Mouse (Mus musculus) olfactory bulb, adult 2 months (tissue): ENCODE results near the gene Wnt10b. TPM values are rescaled to one million over a fixed set of nuclear protein-coding genes. Genes with fewer than 3 reads are reported as not detected.
A peak's percentile ranks its signal among the peaks of the same experiment; 100 is the strongest.

Experiments
- H3K27ac ChIP-seq: fragments of 200-500 bp; 2 replicates; pipeline ENCODE4 v1.5.1; 2012; ENCODE audit warnings: low read depth, low read length; ENCODE audit not compliant: insufficient read depth
- H3K4me1 ChIP-seq: fragments of 200-500 bp; 2 replicates; pipeline ENCODE4 v1.6.1; 2012; ENCODE audit warnings: low read length; ENCODE audit not compliant: control insufficient read depth, insufficient read depth
- H3K4me3 ChIP-seq: fragments of 200-500 bp; 2 replicates; pipeline ENCODE4 v1.5.1; 2012; ENCODE audit warnings: mild to moderate bottlenecking, low read depth, low read length, moderate library complexity; ENCODE audit not compliant: insufficient read depth
- CTCF ChIP-seq: fragments of 200-500 bp; IDR thresholded peaks from 2 replicates; pipeline ENCODE4 v1.5.1; 2012; ENCODE audit warnings: low read depth, mild to moderate bottlenecking, low read length, moderate library complexity; ENCODE audit not compliant: insufficient read depth
- POLR2A ChIP-seq: fragments of 200-500 bp; IDR thresholded peaks from 2 replicates; pipeline ENCODE4 v1.6.1; 2012; ENCODE audit warnings: mild to moderate bottlenecking, low read depth, low read length, moderate library complexity; ENCODE audit not compliant: insufficient read depth
- WGBS: fragments of 180-500 bp; shearing (Covaris S2); methylation state at CpG from one replicate; pipeline ENCODE4 v1.1.7; 2018; 5-methylcytosine and 5-hydroxymethylcytosine counted together
- polyA plus RNA-seq: library from polyadenylated mRNA; stranded (reverse); fragments of >200 nt; gene quantifications from 2 replicates; pipeline ENCODE4 v1.2.4, GENCODE M21; 2012; ENCODE audit warnings: low replicate concordance; ENCODE audit not compliant: missing spikeins, insufficient read depth, insufficient read length

Gene Wnt10b
- polyA plus RNA-seq, 1 experiment: not detected

DNA sequence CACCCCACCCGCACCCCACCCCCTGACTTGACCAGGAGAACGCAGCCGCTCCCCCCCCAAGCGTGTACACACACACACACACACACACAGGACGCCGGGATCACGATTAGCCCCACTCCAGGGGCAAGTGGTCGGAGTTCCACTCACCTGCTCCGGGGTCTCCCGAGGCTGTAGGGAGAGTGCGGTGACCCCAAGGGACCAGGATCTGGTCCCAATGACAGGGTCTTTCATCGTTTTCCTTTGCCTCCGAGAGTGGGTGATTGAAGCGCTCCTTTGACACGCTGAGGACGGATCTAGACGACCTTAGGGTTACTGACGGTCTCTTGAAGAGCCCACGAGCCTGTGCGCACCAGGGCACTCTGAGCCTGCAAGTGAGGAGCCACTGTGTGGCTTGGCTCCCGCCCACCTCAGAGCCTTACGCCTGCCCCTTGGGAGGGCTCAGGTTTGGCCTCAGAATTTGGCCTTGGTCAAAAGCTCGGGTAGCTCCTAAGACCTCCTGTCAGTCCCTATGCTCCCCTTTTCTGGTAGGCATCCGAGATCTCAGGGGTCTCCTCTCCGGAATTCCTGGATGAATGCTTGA, 331 bp upstream of the Wnt10b start:
- Histone ChIP-seq H3K4me1 (peaks cover 47% of the 10 kb centered on the region), H3K4me3 (0 out of 2 replicates have a peak overlapping the region, but pooled peaks have one; percentile 7), H3K27ac (no peak overlapping the region)
- TF ChIP-seq CTCF (no peak), POLR2A (no peak)
- 7% methylated on average over 25 of the region's 25 CpGs for WGBS

DNA sequence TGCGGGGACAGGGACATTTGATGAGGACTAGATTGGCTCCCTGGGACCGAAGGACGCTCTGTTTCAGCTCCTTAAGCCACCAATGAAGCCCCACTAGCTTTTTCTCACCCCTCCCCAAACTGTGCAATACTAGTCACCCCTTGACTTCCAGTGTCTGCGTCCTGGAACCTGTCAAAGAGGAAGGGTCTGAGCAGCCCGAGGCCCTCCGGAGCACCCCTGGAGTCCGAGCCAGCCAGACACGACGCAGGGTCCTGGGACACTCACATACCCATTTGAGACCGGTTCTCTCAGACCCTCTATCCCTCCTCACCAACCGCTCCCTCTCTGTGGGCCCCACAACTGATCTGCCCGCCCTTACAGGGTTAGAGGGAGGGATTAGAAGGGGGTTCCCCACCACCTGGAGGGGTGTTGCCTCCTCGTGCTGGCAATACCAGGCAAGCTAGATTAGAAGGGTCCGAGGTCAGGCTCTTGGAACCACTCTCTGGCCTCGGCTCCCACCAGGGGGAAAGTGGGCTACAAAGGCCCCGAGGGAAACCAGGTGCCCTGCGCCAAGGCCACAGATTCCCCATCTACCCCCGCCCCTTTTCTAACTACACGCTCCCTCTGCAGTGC, 839 bp downstream of the Wnt10b start:
- WGBS: 13% methylated on average over 19 of the region's 19 CpGs
- no peak overlapping the region for H3K4me3 ChIP-seq
- TF ChIP-seq CTCF (no peak), POLR2A (no peak)
- no peak overlapping the region for H3K27ac ChIP-seq
- H3K4me1 ChIP-seq: peaks cover 54% of the 10 kb centered on the region

GRCm38 (mm10) chr15:98776280-98777004, 1.5 kb downstream of the Wnt10b start:
- Histone ChIP-seq H3K4me1 (peaks cover 54% of the 10 kb centered on the region), H3K27ac (no peak overlapping the region), H3K4me3 (peak overlapping the region; percentile 2)
- WGBS: 6% methylated on average over 62 of the region's 62 CpGs
- TF ChIP-seq POLR2A (no peak), CTCF (no peak)

GRCm38 (mm10) chr15:98775533-98775932, 2.4 kb downstream of the Wnt10b start:
- TF ChIP-seq CTCF: no peak
- no peak for TF ChIP-seq POLR2A
- WGBS: 30% methylated on average over 5 of the region's 5 CpGs
- no peak overlapping the region for H3K27ac ChIP-seq

DNA sequence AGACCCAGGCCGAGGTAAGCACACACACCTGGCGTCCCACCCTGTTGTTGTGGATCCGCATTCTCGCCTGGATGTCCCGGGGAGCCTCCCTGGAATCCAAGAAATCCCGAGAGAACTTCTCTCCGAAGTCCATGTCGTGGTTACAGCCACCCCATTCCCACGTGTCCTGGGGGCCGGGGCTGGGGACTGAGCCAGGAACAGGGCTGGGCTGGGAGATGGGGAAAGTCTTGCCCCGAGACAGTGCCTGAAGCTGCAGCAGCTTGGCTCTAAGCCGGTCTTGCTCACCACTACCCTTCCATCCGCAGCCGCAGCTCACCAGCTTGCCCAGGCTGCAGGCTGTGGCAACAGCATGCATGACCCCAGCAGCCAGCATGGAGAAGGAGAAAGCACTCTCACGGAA, 3.9 kb downstream of the Wnt10b start:
- no peak overlapping the region for H3K27ac ChIP-seq
- H3K4me3 ChIP-seq: no peak overlapping the region
- TF ChIP-seq POLR2A (no peak), CTCF (no peak)
- peaks cover 39% of the 10 kb centered on the region for H3K4me1 ChIP-seq
- 43% methylated on average over 15 of the region's 15 CpGs for WGBS

More at GRCm38 (mm10) chr15:98775533-98775932, 2.4 kb downstream of the Wnt10b start:
- peaks cover 50% of the 10 kb centered on the region for H3K4me1 ChIP-seq
- no peak overlapping the region for H3K4me3 ChIP-seq

DNA sequence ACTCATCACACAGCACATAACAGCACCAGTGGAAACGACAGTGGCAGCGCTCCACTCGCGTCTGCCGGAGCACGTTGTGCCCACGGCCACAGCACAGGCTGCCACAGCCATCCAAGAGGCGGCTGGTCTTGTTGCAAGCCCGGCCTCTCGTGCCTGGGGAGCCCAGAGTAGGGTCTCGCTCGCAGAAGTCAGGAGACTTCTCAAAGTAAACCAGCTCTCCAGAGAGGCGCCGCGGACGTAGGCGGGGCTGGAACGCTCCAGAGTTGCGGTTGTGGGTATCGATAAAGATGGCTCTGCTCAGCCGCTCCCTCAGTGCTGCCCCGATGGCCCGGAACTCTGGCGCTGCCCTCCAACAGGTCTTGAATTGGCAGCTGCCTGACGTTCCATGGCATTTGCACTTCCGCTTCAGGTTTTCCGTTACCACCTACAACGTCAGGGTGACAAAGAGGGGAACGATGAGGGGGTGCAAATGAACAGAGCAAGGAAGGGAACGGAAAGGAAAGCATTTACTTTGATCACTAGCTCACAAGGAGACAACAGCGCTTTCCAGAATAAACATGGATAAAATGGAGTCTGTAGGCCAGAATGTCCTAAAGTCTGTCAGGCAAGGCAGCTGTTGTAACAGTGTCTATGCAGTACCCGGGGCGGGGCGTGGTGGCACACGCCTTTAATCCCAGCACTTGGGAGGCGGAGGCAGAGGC, 5.3 kb downstream of the Wnt10b start:
- peaks cover 27% of the 10 kb centered on the region for H3K4me1 ChIP-seq
- peak overlapping the region; percentile 22 for H3K4me3 ChIP-seq
- no peak overlapping the region for H3K27ac ChIP-seq
- TF ChIP-seq POLR2A (no peak), CTCF (no peak)
- WGBS: 6% methylated on average over 36 of the region's 36 CpGs

- peaks cover 20% of the 10 kb centered on the region for H3K4me1 ChIP-seq
- H3K27ac ChIP-seq: no peak overlapping the region
- H3K4me3 ChIP-seq: peak overlapping the region; percentile 22; the same call in 1 of the 2 replicates
- TF ChIP-seq CTCF (no peak), POLR2A (no peak)
- 35% methylated on average over 12 of the region's 12 CpGs for WGBS
Measured at GRCm38 (mm10) chr15:98771813-98772425, 6.0 kb downstream of the Wnt10b start.

DNA sequence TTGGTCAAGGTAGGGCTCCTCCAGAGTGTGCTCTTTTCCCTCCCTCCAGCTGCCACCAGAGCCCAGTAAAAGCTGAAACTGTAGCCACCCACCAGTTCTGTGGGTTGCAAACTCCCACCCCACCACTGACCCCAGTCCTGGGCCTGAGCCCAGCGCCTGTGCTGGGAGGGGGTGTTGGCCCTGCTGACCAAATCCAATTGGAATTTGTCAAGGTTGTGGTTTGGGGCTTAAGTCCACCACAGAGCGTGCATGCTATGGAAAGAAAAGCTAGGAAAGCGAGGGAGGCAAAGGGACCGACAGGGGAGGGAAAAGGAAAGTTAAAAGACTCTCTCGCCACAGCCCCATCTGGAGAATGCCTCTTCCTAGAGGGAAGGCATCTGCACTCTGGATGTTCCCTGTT, 9.7 kb downstream of the Wnt10b start:
- TF ChIP-seq CTCF: no peak
- no peak for TF ChIP-seq POLR2A
- Histone ChIP-seq H3K4me1 (peaks cover 7% of the 10 kb centered on the region), H3K27ac (no peak overlapping the region), H3K4me3 (no peak overlapping the region)
- WGBS: 64% methylated on average over 5 of the region's 5 CpGs
